Mouse (Mus musculus): ENCODE data around the gene Gbp9.
"Not testable (repeated sequence)": the region's sequence is repeated elsewhere in the genome, so short reads cannot be mapped to it uniquely, and the experiment has no call there.

Gene Gbp9

DNA sequence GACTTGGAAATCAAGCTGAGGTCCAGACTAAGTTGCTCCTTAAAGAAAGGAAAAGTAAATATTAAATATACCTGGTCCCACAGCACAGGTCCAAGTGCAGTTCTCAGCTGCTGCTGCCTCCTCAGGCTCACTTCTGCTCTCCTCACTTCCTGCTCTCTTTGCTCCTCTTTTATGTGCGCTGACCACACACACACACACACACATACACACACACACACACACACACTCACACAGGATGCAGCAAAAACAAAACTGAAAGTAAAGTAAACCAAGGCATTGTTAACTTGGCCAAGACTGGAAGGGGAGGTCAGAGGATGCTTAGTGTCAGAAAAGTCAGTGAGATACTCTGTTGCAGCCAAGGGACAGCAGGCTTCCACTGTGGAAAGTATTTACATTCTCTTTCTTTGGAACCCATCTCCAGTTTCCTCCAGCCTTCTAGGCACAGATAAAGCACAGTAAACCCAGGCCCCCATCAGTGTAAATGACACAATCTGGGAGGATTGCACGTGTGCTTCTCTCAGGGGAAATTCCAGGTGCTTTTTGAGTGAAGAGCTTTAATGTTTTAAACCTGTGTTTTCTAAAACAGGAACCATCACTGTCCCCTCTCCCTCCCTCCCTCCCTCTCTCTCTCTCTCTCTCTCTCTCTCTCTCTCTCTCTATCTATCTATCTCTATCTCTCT lies at the start of gene Gbp9, which contains the start of the genes Gbp8 and Gbp4:
Gene Gbp9 (minus strand): TSS at position 131 of the 680 bp plus-strand sequence.
Gene Gbp8 (minus strand): TSS at position 132 of the 680 bp plus-strand sequence.
Gene Gbp4 (minus strand): TSS at position 178 of the 680 bp plus-strand sequence.
- peak; percentile 49 for DNase-seq

DNA sequence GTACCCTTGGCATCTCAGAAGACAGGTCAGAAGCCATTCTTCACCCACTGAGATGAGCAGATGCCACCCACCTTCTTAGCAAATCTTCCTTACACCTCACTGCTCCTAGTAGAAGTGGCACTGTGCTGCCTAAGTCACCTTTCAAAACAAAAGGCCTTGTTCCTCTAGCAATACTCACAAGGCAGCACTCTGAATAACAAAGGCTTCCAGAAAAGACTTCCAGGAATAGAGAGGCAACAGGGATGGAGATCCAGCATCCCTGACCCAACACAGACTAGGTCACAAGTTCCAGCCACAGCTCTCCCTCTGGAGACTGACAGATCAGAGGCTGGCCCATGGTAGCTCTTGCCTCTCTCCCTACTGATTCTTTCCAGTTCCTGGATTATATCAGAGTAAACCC lies 42.1 kb upstream of the Gbp9 start:
- DNase-seq: no peak

DNA sequence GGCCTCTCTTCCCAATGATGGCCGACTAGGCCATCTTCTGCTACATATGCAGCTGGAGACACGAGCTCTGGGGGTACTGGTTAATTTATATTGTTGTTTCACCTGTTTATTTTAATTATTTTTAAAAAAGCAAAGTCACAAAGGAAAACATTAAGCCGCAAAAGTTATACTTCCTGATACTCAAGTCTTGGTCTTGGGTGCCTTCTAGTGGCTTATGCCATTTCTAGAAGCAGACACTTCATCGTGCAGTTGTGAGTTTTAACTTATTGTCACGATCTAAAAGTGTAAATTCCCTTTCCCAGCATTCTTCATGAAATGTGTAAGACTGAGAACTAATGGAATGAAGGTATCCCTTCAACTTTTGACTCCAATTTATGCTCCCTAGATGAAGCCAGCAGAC lies 17.2 kb upstream of the Gbp9 start:
- DNase-seq: no peak

DNA sequence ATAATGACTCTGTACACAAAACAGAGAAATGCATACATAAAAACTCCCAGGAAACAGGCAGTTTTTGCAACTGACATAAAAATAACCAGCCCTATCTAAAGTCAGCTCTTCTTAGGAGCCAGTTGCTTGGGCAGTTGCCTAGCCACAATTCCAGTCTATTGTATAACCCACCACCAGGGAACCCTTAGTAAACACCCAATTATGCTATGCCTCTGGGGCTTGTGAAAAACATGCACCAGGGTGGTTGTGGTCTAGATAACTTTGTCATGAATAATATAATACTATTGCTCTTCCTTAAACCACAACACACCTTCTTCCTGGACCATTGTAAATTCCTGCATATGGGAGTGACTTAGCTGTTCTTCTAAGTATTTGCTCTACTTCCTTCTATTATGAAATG lies 14.7 kb upstream of the Gbp9 start:
- DNase-seq: no peak

DNA sequence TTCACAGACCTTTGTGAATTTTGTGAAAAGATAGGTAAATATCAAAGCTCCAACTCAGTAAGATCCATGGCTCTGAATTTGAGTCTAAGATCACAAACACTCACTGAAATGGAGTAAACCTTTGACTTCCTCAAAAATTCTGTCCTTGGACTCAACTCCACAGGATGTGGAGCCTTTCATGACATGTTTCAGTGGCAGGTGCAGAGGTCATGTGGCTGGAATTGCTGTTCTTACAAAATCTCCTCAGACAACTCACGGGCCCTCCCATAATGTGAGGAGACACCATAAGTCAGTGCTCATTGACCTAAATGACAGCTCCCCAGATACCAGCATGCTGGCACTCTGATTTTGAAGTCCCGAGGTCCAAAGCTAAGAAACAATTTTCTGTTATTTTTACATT lies 8.7 kb upstream of the Gbp9 start:
- not testable (repeated sequence) for DNase-seq

DNA sequence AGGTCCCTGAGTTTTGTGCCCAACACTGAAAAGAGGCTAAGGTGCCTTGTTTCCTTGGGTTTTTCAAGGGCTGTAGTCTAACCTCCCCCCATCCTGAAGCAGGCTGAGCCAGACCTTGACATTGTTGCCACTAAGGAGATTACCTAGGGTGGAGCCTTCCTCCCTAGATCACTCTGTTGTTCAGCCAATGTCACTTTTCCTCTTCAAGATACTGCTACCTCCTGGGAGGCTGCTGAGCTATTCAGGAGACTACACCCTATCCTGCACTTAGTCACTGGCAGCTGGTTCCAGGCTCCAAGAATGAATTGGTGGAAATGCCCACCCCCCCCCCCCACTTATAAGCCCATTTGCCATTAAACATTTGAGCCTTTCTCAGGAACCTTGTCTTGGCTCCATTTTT lies 7.1 kb upstream of the Gbp9 start:
- DNase-seq: no peak

DNA sequence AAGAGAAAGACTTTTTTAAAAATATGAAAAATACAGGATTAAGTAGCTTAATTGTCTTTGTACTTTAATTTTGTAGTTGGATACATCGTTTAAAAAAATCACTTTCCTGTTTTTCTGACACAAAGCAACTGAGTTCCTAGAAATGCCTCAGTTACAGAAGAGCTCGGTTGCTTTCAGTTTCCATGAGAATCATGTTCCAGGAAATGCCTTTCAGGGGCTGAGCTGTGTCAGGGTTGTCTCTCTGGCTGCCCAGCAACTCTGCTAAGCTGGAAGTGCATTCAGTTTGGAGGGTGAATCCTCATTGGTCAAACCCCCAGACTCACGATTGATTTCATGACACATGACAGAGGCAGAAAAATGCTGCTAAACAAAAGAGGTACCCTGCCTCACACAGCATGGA lies 6.4 kb upstream of the Gbp9 start:
- DNase-seq: not testable (repeated sequence)

DNA sequence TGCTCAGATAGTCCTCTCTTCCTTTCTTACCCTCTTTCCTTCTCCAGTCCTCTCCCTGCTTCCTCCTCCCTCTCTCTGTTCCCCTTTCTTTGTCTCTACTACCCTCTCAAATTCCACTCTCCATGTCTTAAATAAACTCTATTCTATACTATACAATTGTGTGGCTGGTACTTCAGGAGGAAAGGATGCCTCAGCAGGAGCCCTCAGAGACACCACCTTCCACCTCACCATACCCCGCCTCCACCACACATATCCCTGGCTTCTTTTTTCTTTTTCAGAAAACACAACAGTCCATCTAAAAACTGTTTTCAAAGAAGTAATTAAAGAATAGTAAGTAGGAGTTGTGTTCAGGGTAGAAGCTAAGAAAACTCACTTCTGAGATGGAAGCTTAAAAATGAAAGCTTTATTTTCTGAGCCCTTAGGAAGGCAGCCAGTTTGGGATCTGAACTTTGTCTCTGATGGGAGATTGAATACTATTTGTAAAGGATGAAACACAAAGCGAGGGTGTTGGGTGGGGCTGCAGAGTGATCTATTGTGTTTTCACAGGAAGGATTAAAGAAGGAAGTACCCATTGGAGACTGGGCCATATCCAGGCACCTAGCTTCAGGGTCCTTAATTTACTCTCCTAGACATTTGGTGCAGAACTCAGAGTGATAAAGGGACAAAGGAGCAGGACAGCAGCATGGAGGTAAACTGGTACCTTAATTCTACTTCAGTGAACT lies 911 bp upstream of the Gbp9 start:
- DNase-seq: not testable (repeated sequence)

DNA sequence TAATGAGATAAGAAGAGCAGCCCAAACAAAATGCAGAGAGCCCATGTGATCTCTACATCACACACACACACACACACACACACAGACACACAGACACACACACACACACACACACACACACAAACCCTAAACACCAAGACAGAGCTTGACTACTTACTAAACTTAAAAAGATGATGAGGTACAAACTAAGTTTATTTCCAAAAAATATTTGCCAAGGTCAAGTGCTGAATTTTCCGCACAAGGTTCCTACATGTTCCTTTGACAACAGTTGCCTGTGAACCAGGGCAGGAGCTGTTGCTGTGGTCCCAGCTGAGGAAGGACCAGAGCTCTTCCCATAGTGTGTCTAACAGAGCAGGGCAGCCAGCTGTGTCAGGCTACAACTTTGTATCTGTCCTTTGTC lies 433 bp downstream of the Gbp9 start:
- no peak for DNase-seq

DNA sequence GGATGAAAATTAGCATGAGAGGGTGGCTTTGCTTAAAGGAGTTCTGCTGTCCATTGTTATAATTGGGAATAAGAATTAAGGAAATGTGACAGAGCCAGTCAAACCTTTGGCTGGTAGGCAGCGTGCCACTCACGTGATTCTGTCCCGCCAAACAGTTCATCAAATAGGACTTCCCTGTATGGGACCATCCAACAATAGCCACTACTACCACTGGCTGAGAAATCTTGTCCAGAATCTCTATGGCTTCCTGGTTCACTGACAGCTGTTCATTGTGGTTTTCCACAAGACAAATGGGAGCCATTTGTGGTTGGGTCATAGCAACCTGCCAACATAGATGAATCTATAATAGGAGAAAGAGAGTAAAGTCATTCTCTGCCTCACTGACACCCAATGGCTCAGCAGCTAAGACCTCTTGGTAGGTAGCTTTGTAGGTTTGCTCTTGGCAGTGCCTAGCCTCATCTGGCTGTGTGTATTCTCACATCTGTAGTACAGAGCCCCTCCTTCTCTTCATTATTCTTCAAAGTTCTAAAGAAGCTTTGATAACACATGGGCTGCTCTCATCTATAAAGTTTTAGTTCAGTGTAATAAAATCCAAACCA lies 2.5 kb downstream of the Gbp9 start:
- not testable (repeated sequence) for DNase-seq

DNA sequence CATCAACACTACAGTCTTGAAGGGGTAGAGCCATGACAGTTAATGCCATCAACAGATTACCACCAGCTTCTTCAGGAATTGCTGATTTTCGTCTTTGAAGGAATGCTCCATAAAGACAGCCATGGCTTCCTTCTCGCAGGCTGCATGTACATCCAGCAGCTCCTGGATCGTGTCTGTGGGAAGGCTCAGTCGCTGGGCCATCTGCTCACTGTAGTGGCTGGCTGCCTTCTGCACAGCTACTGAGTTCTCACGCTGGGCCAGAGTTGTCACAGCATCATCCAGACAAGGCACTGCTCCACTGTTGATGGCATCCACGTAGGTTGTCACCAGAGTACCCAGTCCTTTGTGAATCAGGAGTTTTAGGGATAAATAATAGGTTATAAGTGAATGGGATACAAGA lies 17.6 kb downstream of the Gbp9 start:
- DNase-seq: not testable (repeated sequence)

DNA sequence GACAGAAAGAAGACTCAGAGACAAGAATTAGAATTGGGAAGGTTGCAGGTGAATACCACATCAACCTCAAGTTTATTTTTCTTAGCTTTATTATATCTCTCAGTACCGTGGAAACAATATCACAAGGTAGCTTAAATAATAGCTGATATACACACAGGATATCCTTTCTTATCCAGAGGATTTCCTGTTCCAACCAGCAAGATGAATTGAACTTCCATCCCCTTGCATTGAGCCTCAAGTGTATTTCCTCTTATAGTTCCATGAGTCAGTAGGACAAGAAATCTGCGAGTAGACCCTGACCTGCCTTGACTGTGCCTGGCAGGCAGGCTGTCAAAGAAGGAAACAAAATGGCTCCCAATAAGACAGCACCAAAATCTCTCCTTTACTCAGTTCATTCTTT lies 23.6 kb downstream of the Gbp9 start:
- no peak for DNase-seq

DNA sequence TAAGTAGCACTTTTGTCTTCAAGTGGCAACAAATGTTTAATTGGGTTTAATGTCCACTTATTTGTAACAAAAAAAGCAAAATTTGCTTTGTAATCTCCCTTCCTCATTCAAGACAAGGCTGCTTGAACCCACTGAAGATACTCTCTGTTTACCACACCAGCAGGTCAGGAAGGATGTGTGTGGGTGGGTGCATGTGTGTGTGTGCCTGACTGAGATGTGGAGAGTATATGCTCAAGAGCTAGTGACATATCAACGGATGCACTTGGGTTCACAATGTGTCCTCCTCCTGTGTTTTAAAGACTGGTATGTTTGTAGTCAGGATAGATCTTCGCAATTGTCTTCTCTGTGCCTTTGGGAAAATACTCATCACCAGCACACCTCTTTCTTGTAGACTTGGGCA lies 24.6 kb downstream of the Gbp9 start:
- DNase-seq: no peak

DNA sequence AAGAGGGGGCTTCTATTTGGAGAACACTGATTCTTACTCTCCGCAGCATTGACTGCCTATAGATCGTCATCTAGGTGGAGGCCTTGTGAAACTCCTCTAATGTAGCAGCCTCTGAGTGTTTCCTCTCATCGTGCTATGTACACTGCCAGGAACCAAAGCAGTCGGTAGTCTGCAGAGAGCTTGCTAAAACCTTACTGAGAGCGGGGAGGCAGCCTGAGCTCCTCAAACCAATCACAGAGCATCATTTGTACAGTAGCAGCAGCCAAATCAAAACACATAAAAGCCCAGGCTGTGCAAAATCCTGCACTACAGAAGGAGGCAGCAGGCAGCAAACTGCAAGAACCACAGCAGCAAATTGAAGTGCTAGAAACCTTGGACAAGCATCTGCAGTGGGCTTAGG lies 25.7 kb downstream of the Gbp9 start:
- DNase-seq: no peak

DNA sequence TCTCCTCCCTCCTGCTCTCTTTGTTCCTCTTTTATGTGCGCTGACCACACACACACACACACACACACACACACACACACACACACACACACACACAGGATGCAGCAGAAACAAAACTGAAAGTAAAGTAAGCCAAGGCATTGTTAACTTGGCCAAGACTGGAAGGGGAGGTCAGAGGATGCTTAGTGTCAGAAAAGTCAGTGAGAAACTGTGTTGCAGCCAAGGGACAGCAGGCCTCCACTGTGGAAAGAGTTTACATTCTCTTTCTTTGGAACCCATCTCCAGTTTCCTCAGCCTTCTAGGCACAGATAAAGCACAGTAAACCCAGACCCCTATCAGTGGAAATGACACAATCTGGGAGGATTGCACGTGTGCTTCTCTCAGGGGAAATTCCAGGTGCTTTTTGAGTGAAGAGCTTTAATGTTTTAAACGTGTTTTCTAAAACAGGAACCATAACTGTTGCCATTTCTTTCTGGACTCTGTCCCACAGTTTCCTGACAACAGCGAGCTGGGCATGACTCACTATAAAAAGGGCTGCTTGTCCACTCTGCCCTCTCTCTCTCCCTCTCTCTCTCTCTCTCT lies 29.0 kb downstream of the Gbp9 start:
- DNase-seq: peak; percentile 69

DNA sequence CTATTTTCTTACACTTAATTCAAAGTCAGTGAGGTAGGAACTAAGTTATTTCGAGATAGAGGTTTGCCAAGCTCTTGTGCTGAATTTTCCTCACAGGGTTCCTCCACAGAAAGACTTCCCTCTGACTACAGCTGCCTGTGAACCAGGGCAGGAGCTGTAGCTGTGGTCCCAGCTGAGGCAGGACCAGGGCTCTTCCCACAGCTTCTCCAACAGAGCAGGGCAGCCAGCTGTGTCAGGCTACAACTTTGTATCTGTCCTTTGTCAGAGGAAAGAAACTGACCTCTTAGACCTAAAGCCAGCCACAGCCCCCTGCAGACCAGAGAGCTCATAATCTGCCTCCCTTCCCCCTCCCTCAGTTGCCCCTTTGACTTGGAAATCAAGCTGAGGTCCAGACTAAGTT lies 29.6 kb downstream of the Gbp9 start:
- DNase-seq: peak; percentile 5

DNA sequence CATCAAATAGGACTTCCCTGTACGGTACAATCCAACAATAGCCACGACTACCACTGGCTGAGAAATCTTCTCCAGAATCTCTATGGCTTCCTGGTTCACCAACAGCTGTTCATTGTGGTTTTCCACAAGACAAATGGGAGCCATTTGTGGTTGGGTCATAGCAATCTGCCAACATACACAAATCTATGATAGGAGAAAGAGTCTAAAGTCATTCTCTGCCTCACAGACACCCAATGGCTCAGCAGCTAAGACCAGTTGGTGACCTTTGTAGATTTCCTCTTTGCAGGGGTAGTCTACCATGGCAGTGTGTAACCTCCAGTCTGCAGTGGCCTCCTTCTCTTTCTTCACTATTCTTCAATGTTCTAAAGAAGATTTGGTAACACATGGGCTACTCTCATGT lies 33.6 kb downstream of the Gbp9 start:
- not testable (repeated sequence) for DNase-seq

DNA sequence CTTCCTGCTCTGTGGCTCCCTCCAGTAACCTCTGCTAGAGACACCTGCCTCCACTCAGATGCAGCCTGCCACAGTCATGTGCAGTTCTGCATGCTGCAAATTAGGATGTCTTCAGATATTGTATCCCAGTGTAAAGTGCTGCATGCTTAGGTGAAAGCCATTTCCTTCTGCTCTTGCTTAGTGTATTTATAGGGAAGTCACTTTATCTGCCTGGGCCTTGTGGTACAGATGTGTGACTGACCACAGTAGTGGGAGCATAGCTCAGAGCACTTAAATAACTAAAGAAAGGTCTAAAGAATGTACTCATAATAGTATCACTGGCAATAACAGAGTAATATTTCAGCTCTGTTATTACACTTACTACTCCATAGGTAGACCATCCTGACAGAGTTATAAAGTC lies 57.4 kb downstream of the Gbp9 start:
- no peak for DNase-seq

DNA sequence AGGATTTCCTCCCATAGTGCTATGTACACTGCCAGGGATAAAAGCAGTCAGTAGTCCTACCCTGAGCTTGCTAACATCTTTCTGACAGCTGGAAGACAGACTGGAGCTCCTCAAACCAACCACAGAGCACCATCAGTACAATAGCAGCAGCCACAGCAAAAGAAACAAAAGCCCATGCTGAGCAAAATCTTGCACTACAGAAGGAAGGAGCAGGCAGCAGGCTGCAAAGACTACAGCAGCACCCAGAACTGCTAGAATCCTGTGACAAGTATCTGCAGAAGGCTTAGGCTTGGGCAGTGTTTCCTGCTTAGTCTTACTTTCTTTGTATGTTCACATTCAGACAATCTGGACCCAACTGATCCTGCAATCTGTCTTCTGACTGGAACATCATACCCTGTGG lies 71.0 kb downstream of the Gbp9 start:
- not testable (repeated sequence) for DNase-seq

DNA sequence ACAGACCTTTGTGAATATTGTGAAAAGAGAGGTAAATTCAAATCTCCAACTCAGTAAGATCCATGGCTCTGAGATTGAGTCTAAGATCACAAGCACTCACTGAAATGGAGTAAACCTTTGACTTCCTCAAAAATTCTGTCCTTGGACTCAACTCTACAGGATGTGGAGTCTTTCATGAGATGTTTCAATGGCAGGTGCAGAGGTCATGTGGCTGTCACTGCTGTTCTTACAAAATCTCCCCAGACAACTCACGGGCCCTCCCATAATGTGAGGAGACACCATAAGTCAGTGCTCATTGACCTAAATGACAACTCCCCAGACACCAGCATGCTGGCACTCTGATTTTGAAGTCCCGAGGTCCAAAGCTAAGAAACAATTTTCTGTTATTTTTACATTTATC lies 74.9 kb downstream of the Gbp9 start:
- DNase-seq: not testable (repeated sequence)

DNA sequence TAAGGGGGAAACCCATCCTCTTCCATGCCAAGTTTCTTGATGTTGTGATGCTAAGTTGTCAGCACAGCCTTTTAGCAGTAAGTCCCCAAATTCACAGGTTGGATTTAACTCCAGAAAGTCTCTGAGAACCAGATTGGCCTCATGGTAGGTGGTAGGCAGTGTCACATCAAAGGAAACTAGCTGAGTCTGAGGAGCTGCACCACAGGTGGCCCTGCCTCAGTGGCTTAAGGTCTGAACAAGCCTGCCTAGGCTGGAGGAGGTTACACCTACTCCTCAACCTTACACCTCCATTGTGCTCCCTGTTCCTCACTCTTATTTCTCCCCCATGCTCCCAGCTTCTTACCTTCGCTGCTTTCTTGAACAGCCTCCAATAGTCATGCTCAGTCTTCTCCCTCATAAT lies 76.0 kb downstream of the Gbp9 start:
- no peak for DNase-seq

DNA sequence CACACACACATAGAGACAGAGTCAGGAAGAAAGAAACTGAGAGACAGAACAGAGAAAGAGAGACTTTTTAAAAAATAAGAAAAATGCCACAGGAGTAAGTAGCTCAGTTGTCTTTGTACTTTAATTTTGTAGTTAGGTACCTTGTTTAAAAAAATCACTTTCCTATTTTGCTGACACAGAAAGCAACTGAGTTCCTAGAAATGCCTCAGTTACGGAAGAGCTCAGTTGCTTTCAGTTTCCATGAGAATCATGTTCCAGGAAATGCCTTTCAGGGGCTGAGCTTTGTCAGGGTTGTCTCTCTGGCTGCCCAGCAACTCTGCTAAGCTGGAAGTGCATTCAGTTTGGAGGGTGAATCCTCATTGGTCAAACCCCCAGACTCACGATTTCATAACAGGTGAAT lies 76.9 kb downstream of the Gbp9 start:
- not testable (repeated sequence) for DNase-seq

DNA sequence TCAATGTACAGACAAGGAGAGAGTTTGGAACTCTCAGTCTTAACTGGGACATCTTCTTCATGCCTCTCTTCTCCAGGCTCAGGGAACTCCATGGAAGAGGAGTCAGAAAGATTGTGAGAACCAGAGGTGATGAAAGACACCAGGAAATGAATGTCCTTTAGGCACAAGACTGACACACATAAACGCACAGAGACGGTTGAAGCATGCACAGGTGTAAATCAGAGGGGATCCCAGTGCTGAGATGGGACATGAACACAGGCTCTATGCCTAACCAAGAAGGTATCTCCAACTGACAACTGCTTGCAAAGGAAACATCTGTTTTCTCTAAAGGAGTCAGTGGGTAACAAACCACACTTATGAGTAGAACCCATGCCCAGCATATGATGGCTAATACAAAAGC lies 79.1 kb downstream of the Gbp9 start:
- no peak for DNase-seq

DNA sequence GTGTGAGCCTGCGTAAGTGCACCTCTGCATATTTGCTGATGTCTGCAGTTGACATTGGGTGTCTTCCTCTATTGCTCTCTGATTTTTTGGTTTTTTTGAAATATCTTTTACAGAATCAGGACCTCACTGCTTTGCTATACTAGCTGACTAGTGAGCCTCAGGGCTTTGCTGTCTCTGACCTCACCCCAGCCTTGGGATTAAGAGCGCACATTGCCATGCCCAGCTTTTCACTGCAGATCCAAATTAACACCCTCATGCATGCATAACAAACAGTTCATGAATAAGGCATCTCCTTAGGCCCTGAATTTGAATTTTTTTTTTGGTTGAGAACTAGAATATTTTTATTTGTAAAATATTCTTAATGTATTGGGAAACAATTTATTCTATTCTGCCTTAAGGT lies 84.1 kb downstream of the Gbp9 start:
- no peak for DNase-seq

Data from lung, postnatal 14 days (tissue).